Mouse (Mus musculus) forebrain, embryonic 15.5 days (tissue): ENCODE measurements around the gene Uevld. TPM values are rescaled to one million over a fixed set of nuclear protein-coding genes. Genes with fewer than 3 reads are reported as not detected.
"Not testable (repeated sequence)": the region's sequence is repeated elsewhere in the genome, so short reads cannot be mapped to it uniquely, and the experiment has no call there.

Source experiments
- ATAC-seq: fragments of 200-750 bp; cut with Nextera tagmentation; replicated peaks from 2 replicates; pipeline ENCODE4 v1.8.0; 2017; ENCODE audit warnings: mild to moderate bottlenecking, moderate TSS enrichment, moderate library complexity
- H3K27ac ChIP-seq: fragments of 300-500 bp; sonication (generic); replicated peaks from 2 replicates; pipeline ENCODE4 v1.5.1; 2015; ENCODE audit warnings: mild to moderate bottlenecking, inconsistent platforms
- H3K27me3 ChIP-seq: fragments of 300-500 bp; sonication (generic); 2 replicates; pipeline ENCODE4 v1.6.1; 2015; ENCODE audit warnings: inconsistent platforms
- H3K36me3 ChIP-seq: fragments of 300-500 bp; sonication (generic); 2 replicates; pipeline ENCODE4 v1.6.1; 2015; ENCODE audit warnings: mild to moderate bottlenecking, inconsistent platforms
- H3K4me1 ChIP-seq: fragments of 300-500 bp; sonication (generic); 2 replicates; pipeline ENCODE4 v1.6.1; 2015; ENCODE audit warnings: inconsistent platforms
- H3K4me2 ChIP-seq: fragments of 300-500 bp; sonication (generic); replicated peaks from 2 replicates; pipeline ENCODE4 v1.6.1; 2015; ENCODE audit warnings: mild to moderate bottlenecking, inconsistent platforms
- H3K4me3 ChIP-seq: fragments of 300-500 bp; sonication (generic); 2 replicates; pipeline ENCODE4 v1.5.1; 2015; ENCODE audit warnings: mild to moderate bottlenecking, inconsistent platforms
- H3K9ac ChIP-seq: fragments of 300-500 bp; sonication (generic); replicated peaks from 2 replicates; pipeline ENCODE4 v1.6.1; 2015; ENCODE audit warnings: mild to moderate bottlenecking, inconsistent platforms
- H3K9me3 ChIP-seq: fragments of 300-500 bp; sonication (generic); 2 replicates; pipeline ENCODE4 v1.6.1; 2016; ENCODE audit warnings: inconsistent platforms
- WGBS: fragments of 180-500 bp; shearing (Covaris S2); methylation state at CpG from one replicate; pipeline ENCODE4 v1.1.7; 2015; ENCODE audit warnings: mixed read lengths; 5-methylcytosine and 5-hydroxymethylcytosine counted together
- polyA plus RNA-seq: library from polyadenylated mRNA; unstranded; fragments of >200 nt; fragmentation: Nextera tagmentation; extraction: Ambion mirVana; gene quantifications from 2 replicates; pipeline ENCODE4 v1.2.1, GENCODE M21; 2015

Uevld gene
- polyA plus RNA-seq, 1 experiment from 2014 or later, result 8.1 TPM

DNA sequence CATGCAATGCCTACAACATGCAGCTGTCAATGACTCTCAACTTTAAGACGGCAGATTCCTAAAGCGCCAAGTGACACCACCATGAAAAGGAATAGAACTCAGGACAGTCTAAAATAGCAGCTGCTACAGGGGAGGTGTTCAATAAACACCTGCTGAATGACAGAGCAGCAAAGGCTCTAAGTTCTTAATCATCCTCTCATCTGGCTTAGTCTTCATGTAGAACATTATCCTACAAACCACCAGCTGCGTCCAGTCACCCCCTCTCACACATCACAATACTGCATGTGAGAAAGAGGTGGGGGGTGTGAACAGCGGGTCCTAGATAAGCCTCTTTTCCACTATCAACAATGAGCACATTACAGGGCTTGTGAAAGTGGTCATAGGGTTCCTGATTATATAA is 38.7 kb upstream of the Uevld start:
- Histone ChIP-seq H3K27ac (no peak overlapping the region), H3K9ac (no peak overlapping the region), H3K4me2 (no peak overlapping the region), H3K9me3 (no peaks in the 10 kb centered on the region), H3K4me1 (peaks cover 27% of the 10 kb centered on the region), H3K27me3 (no peaks in the 10 kb centered on the region), H3K36me3 (peaks cover 62% of the 10 kb centered on the region), H3K4me3 (no peak overlapping the region)
- WGBS, result 86% methylated on average over 4 of the region's 4 CpGs
- no peak for ATAC-seq

DNA sequence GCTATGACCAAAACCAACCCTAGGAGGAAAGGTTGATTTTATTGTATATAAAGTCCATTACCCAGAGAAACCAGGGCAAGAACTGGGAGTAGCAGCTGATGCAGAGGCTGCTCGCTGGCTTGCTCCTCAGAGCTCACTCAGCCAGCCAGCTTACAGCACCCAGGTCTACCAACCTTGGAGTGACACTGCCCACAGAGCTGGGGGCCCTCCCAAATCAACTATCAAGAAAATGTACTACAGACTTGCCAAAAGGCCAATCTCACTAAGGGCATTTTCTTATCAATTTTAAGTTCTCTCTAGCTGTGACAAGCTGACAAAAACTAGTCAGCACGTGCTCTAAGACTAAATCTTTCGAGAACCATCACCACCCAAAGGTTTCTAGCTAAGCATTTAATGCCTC is 37.2 kb upstream of the Uevld start:
- H3K27me3 ChIP-seq, result no peaks in the 10 kb centered on the region
- H3K4me3 ChIP-seq, result no peak overlapping the region
- peaks cover 71% of the 10 kb centered on the region for H3K36me3 ChIP-seq
- H3K9me3 ChIP-seq, result no peaks in the 10 kb centered on the region
- H3K4me1 ChIP-seq, result peaks cover 14% of the 10 kb centered on the region
- H3K4me2 ChIP-seq, result no peak overlapping the region
- WGBS, result 95% methylated on average over 3 of the region's 3 CpGs
- H3K9ac ChIP-seq, result no peak overlapping the region
- ATAC-seq, result no peak
- no peak overlapping the region for H3K27ac ChIP-seq

DNA sequence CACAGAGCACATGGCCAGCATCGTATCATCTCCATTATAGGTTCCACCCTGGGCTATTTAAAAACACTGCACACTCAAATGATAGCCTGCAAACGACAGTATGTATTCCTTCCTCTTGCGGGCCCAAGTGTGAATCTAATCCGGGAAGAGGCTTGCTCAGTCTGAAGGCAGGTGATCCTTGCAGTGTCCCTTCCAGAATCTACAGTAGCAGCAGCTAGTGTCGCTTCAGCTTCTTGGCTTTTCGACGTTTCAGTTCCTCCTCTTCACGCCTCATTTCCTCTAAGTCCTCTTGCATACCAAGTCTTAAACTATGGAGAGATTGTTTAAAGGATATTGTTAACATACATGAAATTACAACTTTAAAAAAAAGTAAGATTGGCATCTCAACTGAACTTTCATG is 34.8 kb upstream of the Uevld start:
- no peaks in the 10 kb centered on the region for H3K27me3 ChIP-seq
- H3K9me3 ChIP-seq, result no peaks in the 10 kb centered on the region
- H3K36me3 ChIP-seq, result peaks cover 68% of the 10 kb centered on the region
- no peak overlapping the region for H3K27ac ChIP-seq
- 91% methylated on average over 8 of the region's 8 CpGs for WGBS
- ATAC-seq, result no peak
- H3K4me2 ChIP-seq, result no peak overlapping the region
- peaks cover 4% of the 10 kb centered on the region for H3K4me1 ChIP-seq
- no peak overlapping the region for H3K9ac ChIP-seq
- no peak overlapping the region for H3K4me3 ChIP-seq

DNA sequence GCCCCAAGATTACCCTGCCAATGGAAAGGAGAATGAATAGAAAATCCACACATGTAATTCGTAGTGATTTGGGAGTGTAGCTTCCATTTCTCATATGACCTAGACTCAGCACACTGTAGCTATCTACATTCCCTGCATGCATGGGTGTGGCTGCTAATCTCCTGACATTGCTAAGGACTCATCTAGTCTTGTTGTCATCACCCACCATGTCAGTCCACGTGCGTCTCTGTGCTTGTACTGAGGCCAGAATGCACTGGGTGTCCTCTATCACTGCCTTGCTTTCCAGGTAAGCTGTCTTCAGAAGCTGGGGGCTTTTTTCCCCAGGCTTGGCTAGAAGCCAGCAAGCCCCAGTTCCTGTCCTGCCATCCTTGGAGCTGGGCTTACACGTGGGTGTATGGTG is 31.1 kb upstream of the Uevld start:
- not testable (repeated sequence) for H3K9ac ChIP-seq, ATAC-seq, H3K9me3 ChIP-seq, H3K4me3 ChIP-seq, H3K4me1 ChIP-seq, H3K27me3 ChIP-seq, H3K4me2 ChIP-seq, H3K27ac ChIP-seq
- H3K36me3 ChIP-seq, result peaks cover 36% of the 10 kb centered on the region
- WGBS, result 82% methylated on average over 4 of the region's 4 CpGs

DNA sequence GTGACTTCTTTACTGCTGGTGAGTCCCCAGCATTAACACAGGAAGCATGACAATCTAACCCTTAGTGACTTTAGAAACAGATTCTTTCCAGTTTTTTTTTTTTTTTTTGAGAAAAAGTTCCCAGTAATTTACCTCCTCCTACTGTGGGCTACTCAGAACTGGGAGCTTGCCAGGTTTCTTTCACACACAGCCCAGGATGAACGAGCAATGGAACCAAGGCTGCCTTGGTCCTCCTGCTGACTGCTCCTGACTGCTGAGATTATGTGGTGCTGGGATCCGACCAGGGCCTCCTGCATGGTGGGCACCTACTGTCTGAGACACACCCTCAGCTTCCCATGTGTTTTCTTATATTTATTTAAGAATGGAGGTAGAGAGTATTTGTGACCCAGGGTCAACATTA is 28.7 kb upstream of the Uevld start:
- ATAC-seq, result no peak
- Histone ChIP-seq H3K27ac (no peak overlapping the region), H3K27me3 (no peaks in the 10 kb centered on the region), H3K4me1 (0 out of 2 replicates have a peak, but pooled peaks cover 3% of the 10 kb centered on the region), H3K4me3 (no peak overlapping the region), H3K4me2 (no peak overlapping the region), H3K9me3 (no peaks in the 10 kb centered on the region), H3K36me3 (peaks cover 14% of the 10 kb centered on the region), H3K9ac (no peak overlapping the region)
- 39% methylated on average over 2 of the region's 2 CpGs for WGBS

DNA sequence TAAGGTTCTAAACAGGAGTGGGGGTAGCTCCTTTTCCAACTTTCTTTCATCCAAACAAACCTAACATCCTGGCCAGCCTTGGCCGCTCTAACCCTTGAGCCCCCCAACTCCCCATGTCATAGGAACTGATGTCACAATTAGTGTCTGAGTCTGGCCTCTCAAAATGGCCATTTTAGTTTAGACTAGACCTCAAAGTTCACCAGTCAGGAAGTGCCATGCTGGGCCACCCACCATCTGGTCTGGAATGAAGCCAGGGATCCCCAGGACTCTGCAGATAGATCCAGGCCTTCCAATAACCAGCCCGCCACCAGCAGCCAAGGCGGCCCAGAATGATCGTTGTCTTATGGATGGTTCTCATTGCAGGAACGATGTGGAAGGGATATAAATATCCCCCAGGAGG is 28.3 kb upstream of the Uevld start:
- Histone ChIP-seq H3K27me3 (no peaks in the 10 kb centered on the region), H3K27ac (0 out of 2 replicates have a peak overlapping the region, but pooled peaks have one; percentile 29), H3K4me2 (no peak overlapping the region), H3K9me3 (no peaks in the 10 kb centered on the region), H3K4me3 (no peak overlapping the region), H3K4me1 (0 out of 2 replicates have a peak, but pooled peaks cover 3% of the 10 kb centered on the region), H3K36me3 (peaks cover 9% of the 10 kb centered on the region), H3K9ac (no peak overlapping the region)
- 62% methylated on average over 5 of the region's 5 CpGs for WGBS
- no peak for ATAC-seq

DNA sequence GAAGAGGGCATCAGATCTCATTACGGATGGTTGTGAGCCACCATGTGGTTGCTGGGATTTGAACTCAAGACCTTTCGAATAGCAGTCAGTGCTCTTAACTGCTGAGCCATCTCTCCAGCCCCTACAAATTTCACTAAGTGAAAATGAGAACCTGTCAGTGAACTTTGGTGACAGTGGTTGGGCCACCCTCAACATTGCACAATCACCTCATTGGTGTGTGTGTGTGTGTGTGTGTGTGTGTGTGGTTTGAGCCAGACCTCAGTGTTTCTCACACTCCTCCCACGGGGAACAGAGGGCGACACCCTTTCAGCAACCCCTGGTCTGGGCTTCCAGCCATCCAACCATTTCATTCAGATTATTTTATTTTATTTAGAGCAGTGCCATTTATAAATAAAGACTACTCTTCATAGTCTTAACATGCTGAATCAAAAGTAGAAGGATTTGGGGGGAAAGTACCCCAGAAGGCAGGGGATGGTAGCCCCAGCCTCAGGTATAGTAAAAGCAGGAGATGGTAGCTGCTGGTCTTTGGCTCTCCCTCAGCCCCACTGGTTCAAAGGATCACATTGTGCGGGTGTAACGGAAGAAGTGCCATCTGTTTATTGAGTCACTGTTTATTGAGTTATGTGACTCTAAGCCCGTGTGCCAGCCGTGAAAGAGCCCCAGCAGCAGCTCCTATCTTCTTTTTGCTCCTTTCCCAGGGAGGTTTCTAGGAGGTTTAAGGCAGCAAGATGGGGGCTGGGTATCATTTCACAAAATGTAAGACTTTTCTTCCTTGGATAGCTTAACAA is 27.6 kb upstream of the Uevld start:
- WGBS, result 50% methylated on average over 8 of the region's 8 CpGs
- ATAC-seq, result no peak
- 0 out of 2 replicates have a peak, but pooled peaks cover 4% of the 10 kb centered on the region for H3K36me3 ChIP-seq
- no peak overlapping the region for H3K4me2 ChIP-seq
- no peaks in the 10 kb centered on the region for H3K27me3 ChIP-seq
- H3K9ac ChIP-seq, result no peak overlapping the region
- no peak overlapping the region for H3K4me3 ChIP-seq
- 0 out of 2 replicates have a peak overlapping the region, but pooled peaks have one; percentile 29 for H3K27ac ChIP-seq
- H3K9me3 ChIP-seq, result no peaks in the 10 kb centered on the region
- H3K4me1 ChIP-seq, result 0 out of 2 replicates have a peak, but pooled peaks cover 3% of the 10 kb centered on the region

DNA sequence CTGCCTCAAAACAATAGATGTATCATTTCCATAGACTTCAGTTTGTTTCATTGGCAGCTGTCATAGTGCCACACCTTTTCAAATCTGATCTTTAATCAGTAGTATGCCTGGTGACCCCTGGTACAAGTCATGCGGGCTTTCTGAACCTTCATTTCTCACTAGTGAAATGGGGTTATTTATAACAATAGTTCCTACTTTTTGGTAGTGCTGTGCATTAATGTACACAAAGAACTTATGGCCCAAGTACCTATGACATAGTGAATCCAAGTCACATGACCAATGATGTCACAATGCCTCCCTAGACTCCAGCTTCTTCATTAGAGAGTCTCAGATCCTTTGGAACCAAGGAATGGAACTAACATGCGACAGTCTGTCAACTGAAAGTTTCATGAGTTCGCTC is 25.0 kb upstream of the Uevld start, which contains the start of gene Gm9999:
Gm9999 (plus strand) TSS at position 301 of the 400 bp plus-strand sequence.
- no peak for ATAC-seq
- Histone ChIP-seq H3K9ac (no peak within 1 kb of the TSS), H3K4me3 (no peak within 1 kb of the TSS), H3K4me2 (no peak within 1 kb of the TSS), H3K9me3 (no peaks in the 10 kb centered on the region), H3K36me3 (no peaks in the 10 kb centered on the region), H3K27ac (no peak within 1 kb of the TSS), H3K4me1 (0 out of 2 replicates have a peak, but pooled peaks cover 3% of the 10 kb centered on the region), H3K27me3 (no peaks in the 10 kb centered on the region)
- 88% methylated on average over 3 of the region's 3 CpGs for WGBS

DNA sequence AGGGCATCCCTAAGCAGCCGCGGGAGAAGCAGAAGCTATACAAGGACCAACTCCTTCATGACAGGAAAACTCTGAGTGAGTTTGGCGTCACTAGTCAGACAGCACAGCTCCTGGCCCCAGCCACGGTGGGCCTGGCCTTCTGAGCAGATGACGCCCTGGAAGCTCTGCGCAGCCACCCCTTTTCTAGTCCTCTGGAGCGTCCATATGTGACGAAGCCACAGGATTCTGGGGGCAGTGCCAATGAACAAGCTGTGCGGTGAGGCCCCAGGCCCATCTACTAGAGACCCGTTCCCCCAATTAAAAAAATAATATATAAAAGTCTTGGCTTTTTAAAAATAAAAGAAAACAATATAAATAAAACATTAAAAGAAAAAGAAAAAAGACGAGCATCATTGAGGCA is 17.1 kb upstream of the Uevld start:
- Histone ChIP-seq H3K27ac (no peak overlapping the region), H3K9ac (no peak overlapping the region), H3K36me3 (no peaks in the 10 kb centered on the region), H3K4me1 (no peaks in the 10 kb centered on the region), H3K9me3 (no peaks in the 10 kb centered on the region), H3K4me2 (no peak overlapping the region), H3K4me3 (no peak overlapping the region), H3K27me3 (no peaks in the 10 kb centered on the region)
- no peak for ATAC-seq
- WGBS, result 86% methylated on average over 11 of the region's 11 CpGs

DNA sequence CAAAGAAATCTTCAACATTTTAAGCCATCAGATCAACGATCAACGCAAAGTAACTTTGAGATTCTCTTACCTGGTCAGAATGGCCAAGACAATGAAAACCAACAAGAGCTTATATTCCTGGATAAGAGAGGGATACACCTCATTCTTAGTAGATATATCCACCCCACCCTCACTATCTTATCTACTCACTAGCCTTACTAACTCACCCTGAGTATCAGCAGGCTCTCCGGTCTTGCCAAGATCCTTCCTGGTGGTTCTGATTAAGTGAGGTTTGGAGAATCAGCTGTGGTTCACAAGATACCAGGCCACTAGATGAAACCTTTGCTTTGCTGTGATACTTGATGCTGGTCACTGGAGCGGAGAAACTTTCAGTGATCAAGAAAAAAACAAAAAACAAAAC is 16.3 kb upstream of the Uevld start:
- H3K27me3 ChIP-seq, result no peaks in the 10 kb centered on the region
- H3K4me3 ChIP-seq, result no peak overlapping the region
- H3K4me2 ChIP-seq, result no peak overlapping the region
- H3K9ac ChIP-seq, result no peak overlapping the region
- no peak for ATAC-seq
- H3K4me1 ChIP-seq, result no peaks in the 10 kb centered on the region
- WGBS, result 97% methylated on average over 4 of the region's 4 CpGs
- H3K9me3 ChIP-seq, result no peaks in the 10 kb centered on the region
- no peak overlapping the region for H3K27ac ChIP-seq
- no peaks in the 10 kb centered on the region for H3K36me3 ChIP-seq

DNA sequence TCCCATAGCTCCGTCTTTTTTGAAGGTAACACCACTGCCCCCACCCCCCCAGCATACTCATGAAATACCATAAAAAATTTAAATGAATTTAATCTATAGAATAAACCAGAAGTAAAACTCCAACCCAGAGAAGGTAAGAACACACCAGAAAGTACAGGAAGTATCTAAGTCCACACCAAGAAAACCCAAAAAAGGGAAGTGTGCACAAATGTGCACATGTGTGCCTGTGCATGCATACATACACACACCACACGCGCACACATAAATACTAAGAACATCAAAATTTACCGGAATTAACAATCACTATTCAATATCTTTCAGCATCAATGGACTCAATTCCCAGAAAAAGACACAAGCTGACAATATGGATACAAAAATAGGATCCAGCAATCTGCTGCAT is 11.6 kb upstream of the Uevld start:
- ATAC-seq, result no peak
- no peak overlapping the region for H3K4me3 ChIP-seq
- 94% methylated on average over 4 of the region's 4 CpGs for WGBS
- H3K36me3 ChIP-seq, result no peaks in the 10 kb centered on the region
- no peak overlapping the region for H3K9ac ChIP-seq
- H3K27me3 ChIP-seq, result no peaks in the 10 kb centered on the region
- H3K9me3 ChIP-seq, result no peaks in the 10 kb centered on the region
- no peak overlapping the region for H3K27ac ChIP-seq
- no peak overlapping the region for H3K4me2 ChIP-seq
- no peaks in the 10 kb centered on the region for H3K4me1 ChIP-seq

DNA sequence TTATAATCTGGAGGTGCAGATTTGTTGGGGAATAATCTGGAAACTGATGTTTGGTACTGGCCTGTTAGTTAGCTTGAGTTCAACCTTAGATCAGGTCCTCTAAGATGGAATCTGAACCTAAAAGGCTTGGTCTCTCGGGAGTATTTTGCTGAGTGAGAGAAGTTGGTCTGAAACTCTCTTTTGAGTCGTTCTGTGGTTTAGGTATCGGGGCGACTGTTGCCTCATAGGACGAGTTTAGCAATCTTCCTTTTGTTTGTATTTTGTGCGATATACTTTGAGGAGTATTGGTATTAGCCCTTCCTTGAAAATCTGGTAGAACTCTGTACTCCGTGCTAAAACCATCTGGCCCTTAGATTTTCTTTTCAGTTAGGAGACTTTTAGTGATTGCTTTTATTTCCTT is 5.7 kb upstream of the Uevld start:
- Histone ChIP-seq H3K4me3 (no peak overlapping the region), H3K9me3 (no peaks in the 10 kb centered on the region), H3K4me1 (peaks cover 20% of the 10 kb centered on the region), H3K9ac (no peak overlapping the region), H3K27ac (no peak overlapping the region), H3K36me3 (no peaks in the 10 kb centered on the region), H3K27me3 (no peaks in the 10 kb centered on the region; the same call in 1 of the 2 replicates), H3K4me2 (no peak overlapping the region)
- 89% methylated on average over 7 of the region's 7 CpGs for WGBS
- ATAC-seq, result no peak
